Mouse (Mus musculus): Measurements from ENCODE around the gene Col27a1. TPM values are rescaled to one million over a fixed set of nuclear protein-coding genes. Genes with fewer than 3 reads are reported as not detected.

Gene Col27a1
- total RNA-seq, 1 experiment: 2.4 TPM

- no peak for TF ChIP-seq MAFK (IDR thresholded peaks at IDR 0.05; ENCODE audit: insufficient read depth, low read depth, low read length)
- no peak for TF ChIP-seq HCFC1 (IDR thresholded peaks at IDR 0.05; ENCODE audit: borderline replicate concordance, insufficient read depth, low read length)
Measured at GRCm38 (mm10) chr4:63281694-63282093, 67.9 kb downstream of the Col27a1 start.

GRCm38 (mm10) chr4:63283319-63283718 lies 69.5 kb downstream of the Col27a1 start:
- no peak for TF ChIP-seq ZNF384 (IDR thresholded peaks at IDR 0.05; ENCODE audit: low read depth, low read length)
- TF ChIP-seq HCFC1 (IDR thresholded peaks at IDR 0.05; ENCODE audit: borderline replicate concordance, insufficient read depth, low read length): no peak
- no peak for TF ChIP-seq ZC3H11A (IDR thresholded peaks at IDR 0.05; ENCODE audit: borderline replicate concordance, low read depth, low read length)
- no peak for TF ChIP-seq MAFK (IDR thresholded peaks at IDR 0.05; ENCODE audit: insufficient read depth, low read depth, low read length)
- TF ChIP-seq CHD2 (IDR thresholded peaks at IDR 0.05; ENCODE audit: low read depth, low read length): no peak
- H3K27ac ChIP-seq (ENCODE audit: insufficient read depth, low read depth, low read length, poor library complexity, severe bottlenecking): no peak overlapping the region
- in situ Hi-C loops (cut with MboI; ENCODE audit: low sequenced_read_pairs in 2 of 2, unreplicated experiment in 2 of 2): no loop called here

More at GRCm38 (mm10) chr4:63281694-63282093, 67.9 kb downstream of the Col27a1 start:
- in situ Hi-C loops (cut with MboI; ENCODE audit: low sequenced_read_pairs in 2 of 2, unreplicated experiment in 2 of 2): no loop called here
- Histone ChIP-seq H3K36me3 (ENCODE audit: control insufficient read depth, insufficient read depth, low read length, poor library complexity, severe bottlenecking) (no peaks in the 10 kb centered on the region), H3K27ac (ENCODE audit: insufficient read depth, low read depth, low read length, poor library complexity, severe bottlenecking) (no peak overlapping the region), H3K4me3 (ENCODE audit: insufficient read depth in 1 of 2, low read depth in 1 of 2, low read length in 2 of 2, poor library complexity in 1 of 2, severe bottlenecking in 1 of 2) (no peak overlapping the region), H3K9ac (ENCODE audit: insufficient read depth, low read depth, low read length, poor library complexity, severe bottlenecking) (no peak overlapping the region), H3K9me3 (ENCODE audit: control insufficient read depth, insufficient read depth, low read depth, low read length) (no peaks in the 10 kb centered on the region), H3K4me1 (ENCODE audit: control insufficient read depth in 2 of 2, insufficient read depth in 2 of 2, low read length in 2 of 2, poor library complexity in 1 of 2) (no peaks in the 10 kb centered on the region)
- DNase-seq (ENCODE audit: low read depth, low spot score): no peak

GRCm38 (mm10) chr4:63286034-63286433 lies 72.2 kb downstream of the Col27a1 start:
- Histone ChIP-seq H3K4me1 (ENCODE audit: control insufficient read depth in 2 of 2, insufficient read depth in 2 of 2, low read length in 2 of 2, poor library complexity in 1 of 2) (no peaks in the 10 kb centered on the region), H3K9ac (ENCODE audit: insufficient read depth, low read depth, low read length, poor library complexity, severe bottlenecking) (no peak overlapping the region), H3K9me3 (ENCODE audit: control insufficient read depth, insufficient read depth, low read depth, low read length) (no peaks in the 10 kb centered on the region), H3K4me3 (ENCODE audit: insufficient read depth in 1 of 2, low read depth in 1 of 2, low read length in 2 of 2, poor library complexity in 1 of 2, severe bottlenecking in 1 of 2) (no peak overlapping the region), H3K36me3 (ENCODE audit: control insufficient read depth, insufficient read depth, low read length, poor library complexity, severe bottlenecking) (no peaks in the 10 kb centered on the region), H3K27ac (ENCODE audit: insufficient read depth, low read depth, low read length, poor library complexity, severe bottlenecking) (no peak overlapping the region)
- TF ChIP-seq ZC3H11A (IDR thresholded peaks at IDR 0.05; ENCODE audit: borderline replicate concordance, low read depth, low read length): no peak
- in situ Hi-C loops (cut with MboI; ENCODE audit: low sequenced_read_pairs in 2 of 2, unreplicated experiment in 2 of 2): no loop called here
- DNase-seq (ENCODE audit: low read depth, low spot score): peak; percentile 9

More at GRCm38 (mm10) chr4:63283319-63283718, 69.5 kb downstream of the Col27a1 start:
- H3K4me1 ChIP-seq (ENCODE audit: control insufficient read depth in 2 of 2, insufficient read depth in 2 of 2, low read length in 2 of 2, poor library complexity in 1 of 2): no peaks in the 10 kb centered on the region
- no peak for DNase-seq (ENCODE audit: low read depth, low spot score)
- H3K9me3 ChIP-seq (ENCODE audit: control insufficient read depth, insufficient read depth, low read depth, low read length): no peaks in the 10 kb centered on the region
- H3K9ac ChIP-seq (ENCODE audit: insufficient read depth, low read depth, low read length, poor library complexity, severe bottlenecking): no peak overlapping the region
- no peak overlapping the region for H3K4me3 ChIP-seq (ENCODE audit: insufficient read depth in 1 of 2, low read depth in 1 of 2, low read length in 2 of 2, poor library complexity in 1 of 2, severe bottlenecking in 1 of 2)
- H3K36me3 ChIP-seq (ENCODE audit: control insufficient read depth, insufficient read depth, low read length, poor library complexity, severe bottlenecking): no peaks in the 10 kb centered on the region

- Histone ChIP-seq H3K9me3 (ENCODE audit: control insufficient read depth, insufficient read depth, low read depth, low read length) (no peaks in the 10 kb centered on the region), H3K4me3 (ENCODE audit: insufficient read depth in 1 of 2, low read depth in 1 of 2, low read length in 2 of 2, poor library complexity in 1 of 2, severe bottlenecking in 1 of 2) (no peak overlapping the region), H3K9ac (ENCODE audit: insufficient read depth, low read depth, low read length, poor library complexity, severe bottlenecking) (no peak overlapping the region), H3K4me1 (ENCODE audit: control insufficient read depth in 2 of 2, insufficient read depth in 2 of 2, low read length in 2 of 2, poor library complexity in 1 of 2) (no peaks in the 10 kb centered on the region), H3K36me3 (ENCODE audit: control insufficient read depth, insufficient read depth, low read length, poor library complexity, severe bottlenecking) (no peaks in the 10 kb centered on the region), H3K27ac (ENCODE audit: insufficient read depth, low read depth, low read length, poor library complexity, severe bottlenecking) (no peak overlapping the region)
- no peak for TF ChIP-seq CHD2 (IDR thresholded peaks at IDR 0.05; ENCODE audit: low read depth, low read length)
- no peak for TF ChIP-seq MAFK (IDR thresholded peaks at IDR 0.05; ENCODE audit: insufficient read depth, low read depth, low read length)
- TF ChIP-seq HCFC1 (IDR thresholded peaks at IDR 0.05; ENCODE audit: borderline replicate concordance, insufficient read depth, low read length): no peak
- TF ChIP-seq ZC3H11A (IDR thresholded peaks at IDR 0.05; ENCODE audit: borderline replicate concordance, low read depth, low read length): no peak
- no peak for DNase-seq (ENCODE audit: low read depth, low spot score)
- in situ Hi-C loops (cut with MboI; ENCODE audit: low sequenced_read_pairs in 2 of 2, unreplicated experiment in 2 of 2): no loop called here
Measured at GRCm38 (mm10) chr4:63288497-63288896, 74.7 kb downstream of the Col27a1 start.

- Histone ChIP-seq H3K36me3 (ENCODE audit: control insufficient read depth, insufficient read depth, low read length, poor library complexity, severe bottlenecking) (no peaks in the 10 kb centered on the region), H3K9ac (ENCODE audit: insufficient read depth, low read depth, low read length, poor library complexity, severe bottlenecking) (no peak overlapping the region), H3K9me3 (ENCODE audit: control insufficient read depth, insufficient read depth, low read depth, low read length) (no peaks in the 10 kb centered on the region), H3K4me3 (ENCODE audit: insufficient read depth in 1 of 2, low read depth in 1 of 2, low read length in 2 of 2, poor library complexity in 1 of 2, severe bottlenecking in 1 of 2) (no peak overlapping the region), H3K27ac (ENCODE audit: insufficient read depth, low read depth, low read length, poor library complexity, severe bottlenecking) (no peak overlapping the region), H3K4me1 (ENCODE audit: control insufficient read depth in 2 of 2, insufficient read depth in 2 of 2, low read length in 2 of 2, poor library complexity in 1 of 2) (no peaks in the 10 kb centered on the region)
- in situ Hi-C loops (cut with MboI; ENCODE audit: low sequenced_read_pairs in 2 of 2, unreplicated experiment in 2 of 2): no loop called here
- no peak for DNase-seq (ENCODE audit: low read depth, low spot score)
- TF ChIP-seq HCFC1 (IDR thresholded peaks at IDR 0.05; ENCODE audit: borderline replicate concordance, insufficient read depth, low read length) (no peak), ZC3H11A (IDR thresholded peaks at IDR 0.05; ENCODE audit: borderline replicate concordance, low read depth, low read length) (no peak), ZNF384 (IDR thresholded peaks at IDR 0.05; ENCODE audit: low read depth, low read length) (no peak), MAFK (IDR thresholded peaks at IDR 0.05; ENCODE audit: insufficient read depth, low read depth, low read length) (no peak), CHD2 (IDR thresholded peaks at IDR 0.05; ENCODE audit: low read depth, low read length) (no peak)
Measured at GRCm38 (mm10) chr4:63290081-63290480, 76.3 kb downstream of the Col27a1 start.
